Mouse (Mus musculus): ENCODE measurements at regions not wholly inside any gene's neighbourhood (a gene's known extent, or its start where the extent isn't known, plus 50 kb on each side); places are given as distances from the start of the nearest gene placed in this dataset.

DNA sequence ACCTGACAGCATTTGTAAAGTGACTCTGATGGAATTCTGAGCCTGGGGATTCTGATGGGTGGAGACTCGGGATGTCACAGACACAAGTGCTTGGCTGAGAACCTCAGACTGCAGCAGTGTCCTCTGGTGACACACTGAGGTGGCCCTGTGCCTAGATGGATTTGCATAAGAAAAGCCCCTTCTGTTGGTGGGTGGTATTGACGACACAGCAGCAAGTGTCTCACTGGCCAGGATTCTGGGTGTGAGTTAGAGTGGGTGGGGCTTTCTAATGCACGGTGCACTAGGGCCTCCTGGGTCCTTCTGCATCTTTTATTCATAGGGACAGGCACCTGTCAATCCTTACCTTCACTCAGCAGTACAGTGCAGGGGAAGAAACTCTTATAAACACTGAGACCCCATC, 100.9 kb upstream of the Kazn start:
- H3K36me3 ChIP-seq: peaks cover 2% of the 10 kb centered on the region; the same call in 1 of the 2 replicates
- H3K4me1 ChIP-seq (replicated peaks): peaks cover 37% of the 10 kb centered on the region
- WGBS: 7% methylated on average over 3 of the region's 3 CpGs
- DNase-seq (ENCODE audit: low spot score): peak; percentile 30
- H3K4me3 ChIP-seq: no peak overlapping the region
- peaks cover 6% of the 10 kb centered on the region; the same call in 1 of the 2 replicates for H3K9me3 ChIP-seq
- H3K27ac ChIP-seq: peak overlapping the region; percentile 35; the same call in 1 of the 2 replicates
- H3K27me3 ChIP-seq (ENCODE audit: insufficient read depth, poor library complexity, severe bottlenecking): no peaks in the 10 kb centered on the region

DNA sequence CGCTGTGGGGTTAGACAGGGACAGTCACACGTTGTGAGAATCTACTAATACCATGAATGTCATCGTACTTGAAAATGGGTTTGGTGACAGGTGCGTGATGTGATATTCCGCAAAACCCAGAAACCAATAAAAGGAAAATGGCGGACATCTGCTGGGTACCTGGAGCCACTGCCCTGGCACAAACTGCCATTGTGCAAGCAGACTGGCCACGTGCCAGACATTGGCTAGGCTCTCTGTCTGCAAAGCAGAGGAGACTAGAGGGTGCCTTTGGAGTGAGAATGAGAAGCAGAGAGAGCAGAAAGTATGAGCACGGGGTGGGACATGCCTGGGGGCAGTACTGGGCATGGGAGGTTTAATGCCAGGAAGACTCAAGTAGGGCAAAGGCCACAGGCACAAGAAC, 98.5 kb upstream of the Kazn start:
- 93% methylated on average over 8 of the region's 8 CpGs for WGBS

DNA sequence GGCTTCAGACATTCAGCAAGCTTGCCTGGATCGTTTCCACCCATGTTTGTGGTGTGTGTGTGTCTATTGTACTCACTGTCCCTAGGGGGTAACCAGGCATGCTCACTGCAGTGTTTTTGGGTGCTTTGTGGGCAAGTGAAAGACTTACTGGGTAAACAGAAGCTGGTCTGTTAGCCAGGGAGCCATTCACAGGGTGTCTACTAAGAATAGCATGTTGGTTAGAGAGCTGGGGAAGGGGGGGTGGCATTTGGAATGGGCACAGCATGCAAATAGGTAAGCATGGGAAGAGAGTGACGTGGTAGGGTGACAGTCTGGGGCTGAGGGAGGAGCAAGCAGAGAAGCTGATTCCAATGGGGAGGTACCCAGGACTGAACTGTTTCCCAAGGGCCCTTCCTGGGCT, 97.7 kb upstream of the Kazn start:
- no peaks in the 10 kb centered on the region; the same call in 1 of the 2 replicates for H3K36me3 ChIP-seq
- H3K9me3 ChIP-seq: peaks cover 6% of the 10 kb centered on the region; the same call in 1 of the 2 replicates
- H3K27me3 ChIP-seq (ENCODE audit: insufficient read depth, poor library complexity, severe bottlenecking): no peaks in the 10 kb centered on the region
- H3K27ac ChIP-seq: no peak overlapping the region
- peaks cover 28% of the 10 kb centered on the region for H3K4me1 ChIP-seq (replicated peaks)
- DNase-seq (ENCODE audit: low spot score): no peak
- no peak overlapping the region for H3K4me3 ChIP-seq
- WGBS: 61% methylated on average over 2 of the region's 2 CpGs

More for the DNA sequence above, 98.5 kb upstream of the Kazn start:
- Histone ChIP-seq H3K27ac (no peak overlapping the region), H3K4me1 (replicated peaks) (peaks cover 29% of the 10 kb centered on the region), H3K27me3 (ENCODE audit: insufficient read depth, poor library complexity, severe bottlenecking) (no peaks in the 10 kb centered on the region), H3K36me3 (no peaks in the 10 kb centered on the region; the same call in 1 of the 2 replicates), H3K9me3 (peaks cover 6% of the 10 kb centered on the region; the same call in 1 of the 2 replicates), H3K4me3 (no peak overlapping the region)
- DNase-seq (ENCODE audit: low spot score): no peak

DNA sequence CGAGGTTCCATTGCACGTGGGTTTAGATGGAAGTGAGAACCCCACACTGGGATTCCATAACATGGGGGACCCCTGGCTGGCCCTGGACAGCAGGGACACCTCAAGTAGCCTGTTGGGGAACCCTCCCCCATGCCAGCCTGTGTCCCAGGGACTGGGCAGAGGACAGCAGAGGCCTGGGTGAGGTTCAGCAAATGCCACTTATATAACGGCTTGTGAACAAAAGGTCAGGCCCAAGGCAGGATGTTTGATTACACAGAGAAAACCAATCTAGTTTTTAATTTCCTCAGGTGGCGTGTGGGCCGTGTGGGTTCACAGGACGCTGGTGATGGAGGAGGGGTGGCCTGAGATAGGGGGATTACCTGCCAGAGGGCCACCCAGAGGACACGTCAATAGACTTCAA, 94.9 kb upstream of the Kazn start:
- DNase-seq (ENCODE audit: low spot score): no peak
- 0 out of 2 replicates have a peak, but pooled peaks cover under 1% of the 10 kb centered on the region for H3K4me1 ChIP-seq (replicated peaks)
- 86% methylated on average over 7 of the region's 7 CpGs for whole genome bisulfite sequencing

DNA sequence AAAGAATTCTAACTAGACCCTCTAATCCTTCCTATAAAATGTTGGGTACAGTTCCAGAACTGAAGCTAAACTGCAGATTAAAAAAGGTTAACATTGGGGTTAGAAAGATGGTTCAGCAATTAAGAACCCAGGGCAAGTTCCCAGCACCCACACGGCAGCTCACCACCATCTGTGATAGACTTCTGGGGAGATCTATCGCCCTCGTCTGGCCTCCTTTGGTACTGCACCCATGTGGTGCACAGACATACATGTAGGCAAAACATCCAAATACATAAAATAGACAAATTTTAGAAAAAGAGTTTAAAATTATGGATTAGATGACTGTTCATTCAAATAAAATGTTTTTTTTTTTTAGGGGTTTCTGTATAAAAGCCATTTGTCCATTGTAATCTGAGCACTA, 91.4 kb upstream of the Kazn start:
- no peak for DNase-seq (ENCODE audit: low spot score)
- Histone ChIP-seq H3K9me3 (peaks cover 11% of the 10 kb centered on the region), H3K27ac (no peak overlapping the region), H3K4me1 (replicated peaks) (no peaks in the 10 kb centered on the region), H3K27me3 (ENCODE audit: insufficient read depth, poor library complexity, severe bottlenecking) (no peaks in the 10 kb centered on the region), H3K36me3 (no peaks in the 10 kb centered on the region), H3K4me3 (no peak overlapping the region)
- WGBS: 90% methylated on average over 3 of the region's 3 CpGs

More for the DNA sequence above, 94.9 kb upstream of the Kazn start:
- no peaks in the 10 kb centered on the region for H3K27me3 ChIP-seq (ENCODE audit: insufficient read depth, poor library complexity, severe bottlenecking)
- H3K27ac ChIP-seq: no peak overlapping the region
- H3K4me3 ChIP-seq: no peak overlapping the region
- no peaks in the 10 kb centered on the region; the same call in 1 of the 2 replicates for H3K36me3 ChIP-seq
- peaks cover 9% of the 10 kb centered on the region for H3K9me3 ChIP-seq

DNA sequence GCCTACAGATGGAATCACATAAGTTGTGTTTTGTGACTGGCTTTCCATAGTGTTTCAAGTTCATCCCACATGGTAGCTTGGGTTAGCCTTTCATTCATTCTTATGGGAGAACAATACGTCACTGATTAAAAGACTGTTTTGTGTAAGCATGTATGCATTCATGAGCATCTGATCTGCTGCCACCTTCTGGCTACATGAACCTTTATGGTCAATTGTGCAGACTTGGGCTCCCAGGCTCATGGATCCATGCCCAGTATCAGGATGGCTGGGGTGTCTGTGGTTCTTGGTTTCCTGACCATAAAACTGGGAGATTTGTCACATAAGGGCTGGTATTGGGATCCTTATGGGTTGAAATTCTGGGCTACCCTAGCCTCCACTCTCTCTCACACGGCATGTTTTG, 90.4 kb upstream of the Kazn start:
- no peaks in the 10 kb centered on the region for H3K27me3 ChIP-seq (ENCODE audit: insufficient read depth, poor library complexity, severe bottlenecking)
- H3K4me1 ChIP-seq (replicated peaks): no peaks in the 10 kb centered on the region
- DNase-seq (ENCODE audit: low spot score): no peak
- H3K27ac ChIP-seq: no peak overlapping the region
- peaks cover 11% of the 10 kb centered on the region for H3K9me3 ChIP-seq
- 91% methylated on average over 2 of the region's 2 CpGs for WGBS
- no peaks in the 10 kb centered on the region for H3K36me3 ChIP-seq
- no peak overlapping the region for H3K4me3 ChIP-seq

DNA sequence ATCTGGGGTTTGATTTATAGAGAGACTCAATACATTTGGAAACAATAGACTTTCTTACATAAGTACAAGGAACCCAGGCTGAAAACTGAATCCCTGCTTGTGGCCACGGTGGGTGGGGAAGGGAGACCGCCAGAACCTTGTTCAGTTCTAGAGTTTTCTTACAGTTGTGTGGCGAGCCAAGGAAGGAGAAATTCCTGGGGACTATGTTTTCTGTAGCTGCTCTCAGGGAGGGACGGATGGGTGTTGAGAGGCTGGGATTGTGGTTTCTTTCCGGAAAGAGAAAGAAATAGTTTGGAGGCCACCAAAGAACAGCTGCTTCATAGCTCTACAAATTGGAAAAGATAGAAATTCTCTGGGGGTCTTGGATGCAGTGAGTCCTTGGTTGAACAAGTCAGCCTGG, 87.3 kb upstream of the Kazn start:
- Histone ChIP-seq H3K36me3 (no peaks in the 10 kb centered on the region), H3K4me1 (replicated peaks) (no peaks in the 10 kb centered on the region), H3K9me3 (peaks cover 11% of the 10 kb centered on the region), H3K27ac (no peak overlapping the region), H3K27me3 (ENCODE audit: insufficient read depth, poor library complexity, severe bottlenecking) (no peaks in the 10 kb centered on the region), H3K4me3 (no peak overlapping the region)
- DNase-seq (ENCODE audit: low spot score): no peak
- WGBS: 89% methylated on average over 5 of the region's 5 CpGs

DNA sequence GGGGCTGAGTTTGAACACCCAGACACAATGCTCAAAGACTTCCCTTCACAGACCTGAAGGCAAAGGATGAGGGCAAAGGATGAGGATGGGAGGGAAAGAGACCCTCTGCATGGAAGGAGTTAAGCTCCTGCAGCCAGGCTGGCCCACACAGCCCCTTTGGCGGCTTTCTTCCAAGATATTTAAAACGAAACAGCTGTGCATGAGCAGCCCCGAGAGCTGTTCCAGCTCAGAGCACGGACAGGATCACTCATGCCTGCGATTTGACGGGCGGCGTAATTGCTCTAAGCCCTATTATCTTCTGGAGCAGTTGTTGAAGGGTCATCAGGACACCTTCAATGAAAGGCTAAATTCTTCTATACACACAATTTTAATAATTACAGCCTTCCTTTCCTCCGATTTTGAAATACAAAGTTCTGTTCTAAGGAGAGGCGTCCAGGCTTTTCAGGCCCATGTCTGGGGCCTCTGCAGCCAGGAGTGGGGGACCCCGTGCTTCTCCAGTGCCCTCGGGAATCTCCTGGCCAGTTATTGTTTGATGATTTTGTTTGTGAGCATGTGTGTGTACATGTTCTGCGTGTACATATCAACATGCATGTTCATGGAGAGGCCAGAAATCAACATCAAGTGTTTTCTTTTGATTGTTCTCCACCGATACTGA, 82.1 kb upstream of the Kazn start:
- Histone ChIP-seq H3K4me3 (no peak overlapping the region), H3K27me3 (ENCODE audit: insufficient read depth, poor library complexity, severe bottlenecking) (no peaks in the 10 kb centered on the region), H3K27ac (no peak overlapping the region), H3K36me3 (no peaks in the 10 kb centered on the region), H3K9me3 (no peaks in the 10 kb centered on the region), H3K4me1 (replicated peaks) (peaks cover 16% of the 10 kb centered on the region)
- peak; percentile 31 for DNase-seq (ENCODE audit: low spot score)
- WGBS: 48% methylated on average over 14 of the region's 14 CpGs

DNA sequence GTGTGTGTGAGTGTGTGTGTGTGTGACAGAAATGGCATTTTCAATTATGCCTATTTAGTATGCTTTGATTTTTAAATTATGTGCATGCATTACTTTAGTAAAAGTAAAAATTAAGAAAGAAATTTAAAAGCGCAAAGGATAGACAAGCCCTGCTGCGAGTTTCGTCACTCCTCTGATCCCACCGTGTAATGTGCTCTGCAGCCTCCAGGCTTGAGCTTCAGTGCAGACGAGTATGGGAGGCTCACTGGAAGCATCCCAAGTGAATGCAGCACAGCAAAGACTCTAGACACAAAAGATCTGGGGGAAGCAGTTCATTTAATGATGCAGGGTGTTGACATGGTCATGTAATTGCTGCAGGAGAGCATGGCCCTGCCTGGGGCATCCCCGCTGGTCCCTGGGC, 71.1 kb upstream of the Kazn start:
- 0 out of 2 replicates have a peak, but pooled peaks cover 3% of the 10 kb centered on the region for H3K4me1 ChIP-seq (replicated peaks)
- H3K36me3 ChIP-seq: 0 out of 2 replicates have a peak, but pooled peaks cover 4% of the 10 kb centered on the region
- H3K4me3 ChIP-seq: no peak overlapping the region
- H3K27ac ChIP-seq: no peak overlapping the region
- no peaks in the 10 kb centered on the region for H3K27me3 ChIP-seq (ENCODE audit: insufficient read depth, poor library complexity, severe bottlenecking)
- peaks cover 14% of the 10 kb centered on the region; the same call in 1 of the 2 replicates for H3K9me3 ChIP-seq
- 90% methylated on average over 6 of the region's 6 CpGs for WGBS
- DNase-seq (ENCODE audit: low spot score): no peak

DNA sequence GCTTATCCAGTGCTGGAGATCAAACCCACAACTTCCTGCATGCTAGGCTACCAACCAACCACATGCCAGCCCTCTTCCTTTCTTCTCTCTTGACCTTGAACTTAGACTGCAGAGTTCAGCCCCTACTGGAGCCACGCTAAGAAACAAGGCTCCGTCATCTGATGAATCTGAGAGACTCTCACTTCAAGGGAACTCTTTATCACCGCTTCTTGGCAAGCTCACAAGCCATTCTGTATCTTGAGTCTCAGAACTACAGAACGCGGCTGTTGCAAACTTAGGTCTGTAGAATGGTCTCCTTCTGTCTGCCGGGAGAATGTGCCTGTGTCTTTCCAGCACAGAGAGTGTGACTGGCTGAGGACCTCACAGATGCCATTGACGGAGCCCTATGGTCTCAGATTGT, 69.1 kb upstream of the Kazn start:
- peaks cover 14% of the 10 kb centered on the region; the same call in 1 of the 2 replicates for H3K9me3 ChIP-seq
- no peak overlapping the region for H3K4me3 ChIP-seq
- 89% methylated on average over 7 of the region's 7 CpGs for WGBS
- no peak overlapping the region for H3K27ac ChIP-seq
- 0 out of 2 replicates have a peak, but pooled peaks cover 4% of the 10 kb centered on the region for H3K36me3 ChIP-seq
- no peak for DNase-seq (ENCODE audit: low spot score)
- no peaks in the 10 kb centered on the region for H3K27me3 ChIP-seq (ENCODE audit: insufficient read depth, poor library complexity, severe bottlenecking)
- peaks cover 8% of the 10 kb centered on the region; the same call in 1 of the 2 replicates for H3K4me1 ChIP-seq (replicated peaks)

DNA sequence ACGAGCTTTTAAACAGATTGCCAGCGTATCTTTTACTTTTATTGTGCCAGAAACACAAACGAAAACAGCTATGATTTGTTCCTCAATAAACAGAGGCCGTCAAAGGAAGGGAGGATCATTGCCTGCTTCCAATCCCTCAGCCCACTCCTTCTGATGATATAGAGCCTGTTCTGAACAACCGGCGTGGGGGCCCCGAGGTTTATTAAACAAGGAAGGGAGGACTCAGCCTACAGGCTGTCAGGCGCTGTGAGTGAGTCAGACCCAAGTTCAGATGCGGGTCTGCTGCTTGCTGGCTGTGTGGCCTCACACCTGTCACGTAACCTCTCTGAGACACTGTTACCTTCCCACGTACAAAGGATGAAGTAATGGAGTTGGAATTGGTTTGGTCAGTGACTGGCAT, 68.1 kb upstream of the Kazn start:
- no peak overlapping the region for H3K4me3 ChIP-seq
- WGBS: 88% methylated on average over 11 of the region's 11 CpGs
- H3K27me3 ChIP-seq (ENCODE audit: insufficient read depth, poor library complexity, severe bottlenecking): no peaks in the 10 kb centered on the region
- H3K9me3 ChIP-seq: peaks cover 14% of the 10 kb centered on the region; the same call in 1 of the 2 replicates
- H3K36me3 ChIP-seq: 0 out of 2 replicates have a peak, but pooled peaks cover 3% of the 10 kb centered on the region
- H3K27ac ChIP-seq: no peak overlapping the region
- no peak for DNase-seq (ENCODE audit: low spot score)
- H3K4me1 ChIP-seq (replicated peaks): peaks cover 17% of the 10 kb centered on the region

DNA sequence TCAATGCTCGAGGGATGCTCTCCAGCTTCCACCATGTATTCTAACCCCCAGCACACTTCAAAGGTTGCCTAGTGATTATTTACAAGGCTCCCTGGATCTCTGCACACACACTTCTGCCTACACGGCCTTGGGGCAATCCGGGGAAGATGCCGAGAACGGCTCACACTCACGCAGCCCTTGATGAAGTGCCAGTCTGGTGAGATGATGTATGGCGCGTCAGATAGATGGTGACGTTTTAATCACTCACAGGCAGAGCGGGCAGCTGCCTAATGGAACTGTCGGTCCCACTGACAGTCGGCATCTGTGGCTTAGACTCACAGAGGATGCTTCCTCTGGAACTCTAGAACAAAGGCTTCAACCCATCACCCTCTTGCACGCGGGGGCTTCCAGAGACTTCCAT, 66.9 kb upstream of the Kazn start:
- Histone ChIP-seq H3K9me3 (peaks cover 3% of the 10 kb centered on the region; the same call in 1 of the 2 replicates), H3K4me1 (replicated peaks) (peaks cover 29% of the 10 kb centered on the region), H3K36me3 (no peaks in the 10 kb centered on the region), H3K27me3 (ENCODE audit: insufficient read depth, poor library complexity, severe bottlenecking) (no peaks in the 10 kb centered on the region), H3K27ac (no peak overlapping the region), H3K4me3 (no peak overlapping the region)
- 86% methylated on average over 14 of the region's 14 CpGs for WGBS
- no peak for DNase-seq (ENCODE audit: low spot score)

DNA sequence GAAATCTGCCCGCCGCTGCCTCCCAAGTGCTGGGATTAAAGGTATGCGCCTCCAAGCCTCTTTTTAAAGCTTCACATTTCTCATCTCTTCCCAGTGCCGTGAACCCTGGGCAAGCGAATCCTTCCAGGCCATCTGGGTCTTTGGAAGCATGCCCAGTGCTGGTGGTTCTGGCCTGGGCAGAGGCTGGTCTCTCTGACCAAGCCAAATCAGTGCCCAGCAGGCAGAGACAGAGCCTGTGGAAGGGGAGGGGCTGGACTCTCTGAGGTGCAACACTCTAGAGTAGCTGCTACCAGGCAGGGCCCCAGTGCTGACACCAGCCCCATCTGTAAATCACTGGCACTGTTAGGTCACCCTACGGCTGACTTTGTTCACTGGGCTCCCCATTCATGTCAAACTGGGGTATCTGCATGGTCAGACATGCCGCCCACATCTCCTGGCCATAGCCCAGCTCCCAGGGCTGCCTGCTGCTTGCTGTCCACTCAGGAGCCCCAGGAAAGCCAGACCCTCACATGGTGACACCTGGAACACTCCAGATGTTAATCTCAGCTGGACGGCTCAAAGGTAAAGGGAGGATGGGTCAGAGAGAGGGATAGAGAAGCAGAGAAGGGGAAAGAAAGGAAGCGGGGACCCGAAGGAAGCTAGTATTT, 64.3 kb upstream of the Kazn start:
- Histone ChIP-seq H3K27ac (0 out of 2 replicates have a peak overlapping the region, but pooled peaks have one; percentile 62), H3K9me3 (no peaks in the 10 kb centered on the region), H3K4me3 (no peak overlapping the region), H3K36me3 (no peaks in the 10 kb centered on the region), H3K4me1 (replicated peaks) (peaks cover 40% of the 10 kb centered on the region), H3K27me3 (ENCODE audit: insufficient read depth, poor library complexity, severe bottlenecking) (no peaks in the 10 kb centered on the region)
- WGBS: 76% methylated on average over 10 of the region's 10 CpGs
- DNase-seq (ENCODE audit: low spot score): no peak
